Mouse (Mus musculus) kidney, adult 11 months (tissue): ENCODE measurements around the gene Cep57l1.

ENCODE experiments used
- DNase-seq: peaks from one replicate; pipeline ENCODE4 v3.0.0; 2022

Gene Cep57l1

DNA sequence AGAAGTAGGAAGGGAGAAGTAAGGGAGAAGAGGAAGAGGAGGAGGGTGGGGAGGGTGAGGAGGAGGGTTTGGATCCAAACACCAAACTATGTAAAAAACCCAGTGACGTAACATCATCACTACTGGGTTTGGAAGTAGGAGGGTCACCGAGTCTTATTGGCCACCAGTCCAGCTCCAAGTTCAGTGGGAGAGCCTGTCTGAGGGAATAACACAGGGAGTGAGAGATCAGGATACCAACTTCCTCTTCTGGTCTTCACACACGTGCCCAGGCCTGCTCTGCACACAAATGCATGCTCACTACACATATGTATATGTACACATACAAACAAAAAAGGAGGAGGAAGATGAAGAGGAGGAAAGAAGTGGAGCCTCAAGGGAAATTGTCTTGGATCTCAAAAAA is 135.3 kb downstream of the Cep57l1 start:
- no peak for DNase-seq

- no peak for DNase-seq
Measured at GRCm38 (mm10) chr10:41670196-41670595, 139.5 kb downstream of the Cep57l1 start.
